Mouse (Mus musculus) hindbrain, embryonic 12.5 days (tissue): ENCODE results near the gene Gm28308. TPM values are rescaled to one million over a fixed set of nuclear protein-coding genes. Genes with fewer than 3 reads are reported as not detected.
A peak's percentile ranks its signal among the peaks of the same experiment; 100 is the strongest.

Source experiments
- ATAC-seq: fragments of 200-750 bp; cut with Nextera tagmentation; 2 replicates; pipeline ENCODE4 v1.8.0; 2017; ENCODE audit warnings: moderate TSS enrichment; ENCODE audit not compliant: low FRiP score
- H3K27ac ChIP-seq: fragments of 300-500 bp; sonication (generic); 2 replicates; pipeline ENCODE4 v1.5.1; 2016; ENCODE audit warnings: mild to moderate bottlenecking
- H3K27me3 ChIP-seq: fragments of 300-500 bp; sonication (generic); 2 replicates; pipeline ENCODE4 v1.6.1; 2016; ENCODE audit warnings: mild to moderate bottlenecking
- H3K36me3 ChIP-seq: fragments of 300-500 bp; sonication (generic); 2 replicates; pipeline ENCODE4 v1.6.1; 2016; ENCODE audit warnings: mild to moderate bottlenecking
- H3K4me1 ChIP-seq: fragments of 300-500 bp; sonication (generic); 2 replicates; pipeline ENCODE4 v1.6.1; 2016
- H3K4me2 ChIP-seq: fragments of 300-500 bp; sonication (generic); replicated peaks from 2 replicates; pipeline ENCODE4 v1.6.1; 2016; ENCODE audit warnings: mild to moderate bottlenecking
- H3K4me3 ChIP-seq: fragments of 300-500 bp; sonication (generic); 2 replicates; pipeline ENCODE4 v1.5.1; 2016; ENCODE audit warnings: mild to moderate bottlenecking
- H3K9ac ChIP-seq: fragments of 300-500 bp; sonication (generic); 2 replicates; pipeline ENCODE4 v1.6.1; 2016; ENCODE audit warnings: mild to moderate bottlenecking, moderate library complexity
- H3K9me3 ChIP-seq: fragments of 300-500 bp; sonication (generic); replicated peaks from 2 replicates; pipeline ENCODE4 v1.6.1; 2016; ENCODE audit warnings: mild to moderate bottlenecking
- WGBS: fragments of 180-500 bp; shearing (Covaris S2); methylation state at CpG from one replicate; pipeline ENCODE4 v1.1.7; 2016; 5-methylcytosine and 5-hydroxymethylcytosine counted together
- polyA plus RNA-seq: library from polyadenylated mRNA; unstranded; fragments of >200 nt; fragmentation: Nextera tagmentation; extraction: Ambion mirVana; gene quantifications from 2 replicates; pipeline ENCODE4 v1.2.1, GENCODE M21; 2016

Gene Gm28308
- polyA plus RNA-seq, 1 experiment from 2014 or later: not detected

DNA sequence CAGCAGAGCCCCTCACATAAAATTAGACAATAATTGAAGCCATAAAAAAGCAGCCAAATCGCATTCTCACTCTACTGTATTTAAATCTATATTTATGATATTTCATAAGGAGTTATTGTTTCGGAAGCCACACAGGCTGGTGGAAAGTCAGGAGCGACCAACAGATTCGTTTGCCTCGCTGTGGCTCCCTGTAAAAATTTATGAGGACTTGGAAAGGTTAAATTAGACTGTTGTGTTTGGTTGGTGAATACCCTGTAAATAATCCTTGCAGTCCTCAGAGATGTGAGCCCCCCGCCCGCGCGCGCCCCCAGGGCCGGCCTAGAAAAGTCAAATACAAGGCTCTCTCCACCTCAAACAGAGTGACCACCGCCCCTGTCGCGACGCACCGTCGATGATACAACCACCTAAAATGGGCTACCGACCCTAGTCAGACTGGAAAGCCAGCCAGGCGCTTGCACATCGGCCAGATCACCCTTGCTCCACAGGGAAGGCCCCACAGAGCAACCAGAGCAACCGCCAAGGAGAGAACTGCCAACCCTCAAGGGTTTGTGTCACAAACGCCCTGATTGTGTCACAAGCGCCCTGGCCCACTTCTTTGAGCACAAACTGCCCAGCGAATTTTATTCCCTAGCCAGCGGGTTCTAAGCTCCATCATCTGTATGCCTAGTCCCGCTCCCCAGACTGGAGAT is 13.6 kb upstream of the Gm28308 start:
- Histone ChIP-seq H3K4me2 (no peak overlapping the region), H3K27ac (no peak overlapping the region), H3K9ac (no peak overlapping the region), H3K36me3 (no peaks in the 10 kb centered on the region), H3K27me3 (peaks cover 94% of the 10 kb centered on the region), H3K4me3 (no peak overlapping the region), H3K4me1 (peaks cover 6% of the 10 kb centered on the region; the same call in 1 of the 2 replicates), H3K9me3 (no peaks in the 10 kb centered on the region)
- no peak for ATAC-seq
- WGBS: 2% methylated on average over 26 of the region's 26 CpGs

DNA sequence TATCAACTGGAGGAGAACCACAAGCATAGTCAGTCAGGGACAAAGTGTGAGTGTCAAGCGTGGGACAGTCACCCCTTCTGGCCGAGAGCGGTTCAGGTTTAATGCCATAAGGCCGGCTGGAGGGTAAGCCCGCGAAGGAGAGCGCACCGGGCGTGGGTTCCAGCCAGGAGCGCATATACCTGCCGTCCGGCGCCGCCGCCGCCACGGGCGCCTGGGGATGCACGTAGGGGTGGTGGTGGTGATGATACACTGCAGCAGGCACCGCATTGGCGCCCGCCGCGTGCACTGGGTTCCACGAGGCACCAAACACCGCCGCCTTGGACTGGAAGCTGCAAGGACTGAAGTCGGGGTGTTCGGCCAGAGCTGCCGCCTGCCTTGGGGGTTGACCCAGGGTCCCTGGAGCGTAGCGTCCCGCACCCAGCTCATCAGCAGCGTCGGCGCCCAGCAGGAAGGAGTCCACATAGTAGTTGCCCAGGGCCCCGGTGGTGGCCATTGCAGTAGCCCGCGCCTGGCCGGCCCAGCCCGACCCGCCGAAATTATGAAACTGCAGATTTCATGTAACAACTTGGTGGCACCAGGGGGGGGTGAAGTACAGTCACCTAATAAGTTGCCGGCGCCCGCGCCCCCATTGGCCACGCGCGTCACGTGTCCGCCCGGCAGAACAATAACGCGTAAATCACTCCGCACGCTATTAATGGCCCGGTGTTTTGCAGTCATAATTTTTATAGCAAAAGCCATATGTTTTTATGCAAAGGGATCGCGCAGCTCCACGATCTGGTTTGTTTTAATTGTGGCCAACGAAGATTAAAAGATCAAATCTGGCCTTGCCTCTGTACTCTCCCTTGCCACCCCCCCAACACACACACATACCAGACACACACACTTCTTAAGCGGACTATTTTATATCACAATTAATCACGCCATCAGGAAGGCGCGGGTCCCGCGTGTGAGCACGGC is 12.8 kb upstream of the Gm28308 start:
- H3K27me3 ChIP-seq: peaks cover 97% of the 10 kb centered on the region
- H3K9me3 ChIP-seq: no peaks in the 10 kb centered on the region
- H3K4me3 ChIP-seq: peak overlapping the region; percentile 8
- no peak overlapping the region for H3K4me2 ChIP-seq
- H3K9ac ChIP-seq: no peak overlapping the region
- WGBS: 1% methylated on average over 69 of the region's 69 CpGs
- H3K4me1 ChIP-seq: peaks cover 12% of the 10 kb centered on the region; the same call in 1 of the 2 replicates
- no peak for ATAC-seq
- no peaks in the 10 kb centered on the region for H3K36me3 ChIP-seq
- no peak overlapping the region for H3K27ac ChIP-seq

DNA sequence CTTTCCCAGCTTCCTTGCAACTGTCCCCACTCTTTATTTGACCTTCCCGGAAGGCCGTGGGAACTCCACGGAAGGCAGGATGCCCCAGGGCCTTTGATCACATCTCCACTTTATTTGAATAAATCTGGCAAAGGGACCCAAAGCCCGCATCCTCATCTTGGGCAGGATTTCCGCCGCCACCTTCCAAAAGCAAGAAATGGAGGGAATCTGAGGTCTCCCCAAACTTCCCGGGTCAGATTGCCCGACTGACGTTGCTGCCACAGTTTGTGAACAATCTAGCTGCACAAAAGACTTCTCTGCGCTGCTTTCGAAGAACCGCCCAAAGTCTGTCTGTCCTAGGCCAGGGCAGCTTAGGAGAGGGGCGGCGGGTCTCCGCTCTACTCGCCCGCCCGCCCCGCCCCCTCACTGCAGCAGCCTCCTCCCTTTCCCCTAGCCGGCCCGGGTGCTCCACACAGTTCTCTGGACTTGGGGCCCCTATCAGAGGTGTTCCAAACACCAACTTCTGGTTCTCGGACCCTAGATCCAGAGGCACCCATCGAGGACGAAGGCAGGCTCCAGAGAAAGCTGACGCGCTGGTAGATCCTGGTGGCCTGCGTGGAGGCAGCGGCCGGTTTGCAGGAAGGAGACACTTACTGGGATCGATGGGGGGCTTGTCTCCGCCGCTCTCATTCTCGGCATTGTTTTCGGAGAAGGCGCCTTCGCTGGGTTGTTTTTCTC is 11.9 kb upstream of the Gm28308 start:
- Histone ChIP-seq H3K27ac (no peak overlapping the region), H3K9ac (no peak overlapping the region), H3K4me1 (peaks cover 12% of the 10 kb centered on the region; the same call in 1 of the 2 replicates), H3K4me2 (no peak overlapping the region), H3K36me3 (no peaks in the 10 kb centered on the region), H3K27me3 (peaks cover 97% of the 10 kb centered on the region), H3K4me3 (no peak overlapping the region; the same call in 1 of the 2 replicates), H3K9me3 (no peaks in the 10 kb centered on the region)
- ATAC-seq: no peak
- 2% methylated on average over 36 of the region's 36 CpGs for WGBS

DNA sequence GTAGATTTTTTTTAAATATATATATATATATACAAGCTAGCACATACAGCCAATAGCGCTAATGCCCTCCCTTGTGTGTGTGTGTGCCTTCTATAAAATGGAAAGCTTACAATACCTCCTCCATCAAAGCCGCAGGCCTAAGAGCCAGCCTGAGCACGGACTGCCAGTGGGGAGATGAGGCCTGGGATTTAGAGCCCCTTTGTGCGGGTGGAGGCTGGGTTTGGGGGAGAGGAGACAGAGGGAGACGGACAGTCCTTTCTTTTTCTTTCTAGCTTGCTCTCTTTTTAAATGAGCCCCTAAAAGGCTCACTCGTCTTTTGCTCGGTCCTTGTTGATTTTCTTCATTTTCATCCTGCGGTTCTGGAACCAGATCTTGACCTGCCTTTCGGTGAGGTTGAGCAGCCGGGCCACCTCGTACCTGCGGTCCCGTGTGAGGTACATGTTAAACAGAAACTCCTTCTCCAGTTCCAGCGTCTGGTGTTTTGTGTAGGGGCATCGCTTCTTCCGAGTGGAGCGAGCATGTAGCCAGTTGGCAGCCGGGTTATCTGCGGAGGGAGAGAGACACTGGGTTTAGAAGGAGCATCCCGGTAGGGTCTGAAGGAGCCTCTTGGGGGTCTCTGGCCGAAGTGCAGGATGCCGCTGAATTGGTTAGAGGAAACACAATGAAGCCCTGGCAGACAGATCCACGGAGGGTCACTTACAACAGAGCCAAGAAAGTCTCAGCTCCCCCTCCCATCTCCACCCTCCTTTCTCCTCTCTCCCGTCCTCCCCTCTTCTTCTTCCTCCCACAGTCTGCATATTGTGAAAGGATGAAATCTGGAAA is 11.0 kb upstream of the Gm28308 start:
- Histone ChIP-seq H3K4me3 (no peak overlapping the region), H3K9ac (no peak overlapping the region), H3K4me2 (no peak overlapping the region), H3K9me3 (no peaks in the 10 kb centered on the region), H3K27me3 (peaks cover 98% of the 10 kb centered on the region), H3K27ac (no peak overlapping the region), H3K4me1 (peaks cover 12% of the 10 kb centered on the region; the same call in 1 of the 2 replicates), H3K36me3 (no peaks in the 10 kb centered on the region)
- ATAC-seq: no peak
- 1% methylated on average over 24 of the region's 24 CpGs for WGBS

DNA sequence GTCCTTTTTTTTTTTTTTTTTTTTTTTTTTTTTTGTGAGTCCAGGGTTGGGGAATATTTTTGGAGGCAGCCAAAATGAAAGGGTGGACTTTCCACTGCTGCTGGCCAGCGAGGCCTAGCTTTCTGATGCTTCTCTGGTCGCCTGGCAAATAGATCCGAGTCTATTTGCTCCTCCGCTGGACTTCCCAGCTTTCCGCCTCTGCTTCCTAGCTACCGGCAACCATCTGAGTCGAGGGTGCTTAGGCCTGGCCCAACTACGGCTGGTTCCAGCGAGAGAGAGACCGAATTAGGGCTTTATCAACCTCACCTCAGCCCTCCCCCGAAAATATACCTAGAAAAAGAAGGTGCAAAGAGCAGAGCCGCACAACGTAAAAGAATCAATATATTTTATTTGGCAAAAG is 9.6 kb upstream of the Gm28308 start:
- Histone ChIP-seq H3K9me3 (no peaks in the 10 kb centered on the region), H3K4me1 (peaks cover 12% of the 10 kb centered on the region; the same call in 1 of the 2 replicates), H3K9ac (no peak overlapping the region), H3K27ac (no peak overlapping the region), H3K4me3 (no peak overlapping the region), H3K4me2 (no peak overlapping the region), H3K27me3 (peaks cover 100% of the 10 kb centered on the region), H3K36me3 (no peaks in the 10 kb centered on the region)
- no peak for ATAC-seq
- WGBS: 14% methylated on average over 13 of the region's 13 CpGs

DNA sequence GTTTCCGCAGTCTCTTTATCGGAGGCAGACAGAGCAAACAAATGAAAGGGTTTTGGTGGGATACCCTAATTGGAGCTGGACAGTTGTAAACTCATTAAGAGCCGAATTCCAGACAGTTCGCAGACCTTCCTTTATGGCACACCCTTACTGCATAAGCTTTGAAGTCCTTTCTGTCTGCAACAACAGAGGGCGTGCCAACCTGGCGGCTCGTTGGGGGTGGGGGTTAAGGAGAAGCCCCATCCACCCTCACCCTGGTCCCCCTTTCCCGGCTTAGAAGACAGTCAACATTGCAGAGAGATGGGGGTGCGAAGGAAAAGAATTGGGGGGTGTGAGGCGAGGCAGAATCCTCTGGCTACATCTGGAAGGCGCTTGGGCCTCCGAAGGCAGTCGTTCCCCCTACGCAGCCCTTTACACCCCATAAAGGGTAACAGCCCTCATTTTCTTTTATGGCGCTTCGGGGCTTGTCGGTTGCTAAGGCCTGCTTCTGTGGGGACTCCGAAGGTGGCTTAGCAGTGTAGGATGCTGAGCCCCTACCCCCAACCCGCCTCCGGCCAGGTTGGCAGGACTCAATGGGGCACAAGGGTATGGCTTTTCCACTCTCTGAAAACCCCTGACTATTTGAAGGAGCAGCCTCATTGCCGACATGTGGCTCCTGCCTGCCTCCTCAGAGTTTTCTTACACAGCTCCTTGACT is 9.0 kb upstream of the Gm28308 start:
- Histone ChIP-seq H3K27ac (no peak overlapping the region), H3K4me1 (peaks cover 16% of the 10 kb centered on the region; the same call in 1 of the 2 replicates), H3K27me3 (peaks cover 100% of the 10 kb centered on the region), H3K9ac (no peak overlapping the region), H3K4me3 (peak overlapping the region; percentile 38; the same call in 1 of the 2 replicates), H3K9me3 (no peaks in the 10 kb centered on the region), H3K36me3 (no peaks in the 10 kb centered on the region), H3K4me2 (peak overlapping the region; percentile 66)
- peak; percentile 9; the same call in 1 of the 2 replicates for ATAC-seq
- WGBS: 4% methylated on average over 21 of the region's 21 CpGs

DNA sequence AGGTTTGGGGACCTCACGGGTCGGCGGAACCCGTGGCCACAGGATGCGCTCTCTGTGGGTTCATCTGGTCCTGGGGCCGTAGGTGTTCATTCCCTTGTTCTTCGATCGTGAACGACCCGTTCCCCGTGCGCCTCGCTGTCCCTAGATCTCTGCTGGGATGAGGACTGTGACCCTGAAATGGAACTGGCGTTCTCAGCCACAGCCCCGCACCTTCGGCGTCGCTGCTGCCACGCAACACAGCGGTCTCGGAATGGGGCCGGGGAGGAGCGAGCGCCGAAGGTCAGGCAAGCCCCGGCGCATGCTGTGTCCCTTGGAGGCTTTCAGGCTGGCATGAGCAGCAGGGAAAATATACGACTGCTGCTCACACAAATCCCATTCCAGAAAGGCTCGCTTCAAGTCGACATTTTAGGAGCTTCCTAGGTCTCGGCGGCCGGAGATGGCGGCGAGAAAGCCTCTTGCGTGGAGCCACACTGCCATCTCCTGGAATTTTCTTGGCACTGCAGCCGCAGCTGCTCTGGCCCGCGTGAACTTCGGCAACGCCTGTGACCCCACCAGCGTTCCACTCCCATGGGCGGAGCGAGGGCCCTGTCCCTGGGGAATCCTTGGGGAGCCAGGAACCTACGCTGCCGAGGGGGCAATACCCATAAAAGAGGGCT is 8.3 kb upstream of the Gm28308 start, which contains the start of gene Hoxa7:
Hoxa7 (minus strand) TSS at position 518 of the 656 bp plus-strand sequence.
- peak within 1 kb of the TSS; percentile 66 for H3K4me2 ChIP-seq
- ATAC-seq: peak; percentile 64
- no peaks in the 10 kb centered on the region for H3K9me3 ChIP-seq
- H3K9ac ChIP-seq: peak within 1 kb of the TSS; percentile 47
- WGBS: under 1% methylated on average over 46 of the region's 46 CpGs
- H3K4me1 ChIP-seq: peaks cover 21% of the 10 kb centered on the region
- H3K27ac ChIP-seq: no peak within 1 kb of the TSS
- H3K4me3 ChIP-seq: peak within 1 kb of the TSS; percentile 38
- H3K27me3 ChIP-seq: peaks cover 100% of the 10 kb centered on the region
- no peaks in the 10 kb centered on the region for H3K36me3 ChIP-seq

DNA sequence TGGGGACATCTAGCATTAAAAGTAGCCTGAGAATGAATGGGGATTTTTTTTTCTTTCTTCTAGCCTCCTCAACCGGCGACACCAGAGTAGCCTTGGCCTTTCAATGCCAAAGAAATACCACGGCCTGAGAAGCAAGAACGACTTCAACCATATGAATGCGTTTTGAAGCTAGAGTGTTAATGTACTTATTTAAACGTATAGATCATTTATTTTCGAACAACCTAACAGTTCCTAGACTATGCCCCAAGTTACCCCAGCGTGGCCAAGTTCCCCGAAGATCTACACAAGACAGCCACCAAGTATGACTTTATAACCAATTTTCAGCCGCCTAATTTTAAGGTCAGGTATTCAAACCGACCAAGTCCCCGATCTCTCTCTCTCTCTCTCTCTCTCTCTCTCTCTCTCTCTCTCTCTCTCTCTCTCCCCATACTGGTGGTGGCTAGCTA is 7.7 kb upstream of the Gm28308 start:
- Histone ChIP-seq H3K9me3 (no peaks in the 10 kb centered on the region), H3K4me2 (peak overlapping the region; percentile 66), H3K4me3 (peak overlapping the region; percentile 38; the same call in 1 of the 2 replicates), H3K9ac (0 out of 2 replicates have a peak overlapping the region, but pooled peaks have one; percentile 47), H3K4me1 (peaks cover 20% of the 10 kb centered on the region), H3K27ac (no peak overlapping the region), H3K36me3 (no peaks in the 10 kb centered on the region), H3K27me3 (peaks cover 100% of the 10 kb centered on the region)
- WGBS: 4% methylated on average over 12 of the region's 12 CpGs
- ATAC-seq: no peak

DNA sequence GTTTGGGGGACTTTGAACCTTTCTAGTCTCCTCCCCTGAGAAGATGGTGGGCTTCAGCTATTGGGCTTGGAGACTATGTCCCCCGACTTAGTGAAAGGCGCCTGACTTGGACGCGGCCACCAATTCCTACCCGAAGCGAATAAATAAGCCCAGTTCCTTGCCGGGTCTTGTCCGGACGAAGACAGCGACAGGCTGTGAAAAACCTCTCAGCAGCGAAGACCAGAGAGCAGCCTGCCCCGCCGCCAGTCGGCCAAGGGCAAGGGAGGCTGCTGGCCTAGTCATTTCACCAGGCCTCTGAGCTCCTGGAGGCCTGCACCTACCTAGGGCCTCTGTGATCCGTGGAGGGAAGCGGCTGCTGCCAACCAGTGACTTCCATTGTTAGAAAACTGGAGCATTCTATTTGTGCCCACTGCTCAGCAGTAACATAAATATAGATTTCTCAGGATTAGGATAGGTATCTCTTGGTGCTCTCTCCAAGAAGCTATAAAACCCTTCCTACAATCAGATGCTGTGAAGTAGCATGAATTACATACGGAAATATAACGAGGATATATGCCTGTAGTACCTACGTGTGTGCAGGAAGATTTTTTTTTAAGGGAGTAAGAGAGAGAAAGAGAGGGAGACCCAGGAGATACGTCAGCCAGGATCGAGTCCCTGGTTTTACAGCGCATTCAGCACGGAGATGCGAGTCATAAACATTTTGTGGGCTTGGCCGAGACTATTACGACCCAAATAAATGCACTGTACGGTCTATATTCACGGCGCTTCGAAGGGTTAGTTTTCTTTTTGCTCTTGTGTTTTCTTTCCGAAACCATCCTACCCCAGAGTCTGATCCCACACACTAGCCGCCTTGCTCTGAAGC is 7.1 kb upstream of the Gm28308 start:
- Histone ChIP-seq H3K4me2 (no peak overlapping the region), H3K27me3 (peaks cover 100% of the 10 kb centered on the region), H3K9ac (no peak overlapping the region), H3K27ac (no peak overlapping the region), H3K4me1 (peaks cover 17% of the 10 kb centered on the region), H3K36me3 (no peaks in the 10 kb centered on the region), H3K4me3 (no peak overlapping the region), H3K9me3 (no peaks in the 10 kb centered on the region)
- WGBS: 12% methylated on average over 32 of the region's 32 CpGs
- ATAC-seq: no peak
